8 mouse cellular contexts compared by ENCODE assay signal in the genomic region with DNA sequence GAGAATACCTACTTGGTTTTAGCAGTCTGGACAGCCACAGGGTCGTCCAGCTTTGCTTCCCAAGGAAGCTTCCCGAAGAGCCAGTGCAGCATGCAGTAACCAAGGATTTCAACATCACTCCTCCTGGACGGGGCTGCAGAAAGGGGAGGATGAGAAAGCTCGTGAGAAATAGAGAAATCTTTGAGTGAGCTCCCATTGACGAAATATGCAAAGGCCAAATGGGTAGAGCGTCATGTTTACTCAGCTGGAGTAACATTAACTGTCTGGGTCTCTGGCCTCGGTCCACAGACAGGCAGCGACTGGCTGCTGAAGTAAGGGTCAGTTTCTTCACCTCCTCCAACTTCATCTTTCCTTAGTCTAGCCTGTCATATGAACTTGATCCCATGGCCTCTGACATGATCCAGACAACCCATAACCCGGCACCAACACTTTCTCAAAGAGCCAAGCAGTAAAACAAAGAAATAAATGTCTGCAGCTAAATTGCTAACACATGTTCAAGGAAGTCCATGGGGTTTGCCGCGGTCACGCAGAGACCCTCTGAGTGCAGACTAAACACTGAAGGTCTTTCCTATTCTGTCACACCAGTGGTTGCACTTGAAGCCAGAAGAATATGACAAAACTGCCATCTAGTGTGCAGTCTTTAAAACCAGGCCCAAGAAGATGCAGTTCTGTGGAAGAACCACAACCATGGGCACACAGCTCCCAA.
DNase-seq lines count a peak whose midpoint lies in the region; ATAC-seq and TF ChIP-seq lines count a peak whose summit lies in the region.

No protein-coding gene starts in this region.

- H3K36me3 ChIP-seq in heart, embryonic 14.5 days (ENCODE audit: control insufficient read depth, insufficient read depth, low read length), result 0 out of 2 replicates have a peak, but pooled peaks cover 4% of the 10 kb centered on the region
- H3K36me3 ChIP-seq in kidney, embryonic 16.5 days (ENCODE audit: insufficient read depth, low read length), result no peaks in the 10 kb centered on the region
- no peaks in the 10 kb centered on the region; the same call in 1 of the 2 replicates for H3K36me3 ChIP-seq in limb, embryonic 15.5 days
- no peaks in the 10 kb centered on the region for H3K36me3 ChIP-seq in neural tube, embryonic 12.5 days

- H3K9me3 ChIP-seq in heart, embryonic 14.5 days (ENCODE audit: control insufficient read depth, low read length), result no peaks in the 10 kb centered on the region
- no peaks in the 10 kb centered on the region for H3K9me3 ChIP-seq in kidney, embryonic 16.5 days (ENCODE audit: low read length)
- H3K9me3 ChIP-seq in limb, embryonic 15.5 days, result no peaks in the 10 kb centered on the region
- no peaks in the 10 kb centered on the region for H3K9me3 ChIP-seq in neural tube, embryonic 12.5 days

- WGBS in heart, embryonic 14.5 days, result 53% methylated on average over 12 of the region's 12 CpGs
- WGBS in kidney, embryonic 16.5 days, result 22% methylated on average over 12 of the region's 12 CpGs
- WGBS in limb, embryonic 15.5 days, result 28% methylated on average over 12 of the region's 12 CpGs
- 68% methylated on average over 12 of the region's 12 CpGs for WGBS in neural tube, embryonic 12.5 days

- no peak overlapping the region for H3K9ac ChIP-seq in heart, embryonic 14.5 days (ENCODE audit: low read length)
- no peak overlapping the region for H3K9ac ChIP-seq in kidney, embryonic 16.5 days (replicated peaks; ENCODE audit: low read length)
- no peak overlapping the region for H3K9ac ChIP-seq in limb, embryonic 15.5 days
- no peak overlapping the region for H3K9ac ChIP-seq in neural tube, embryonic 12.5 days

- H3K27me3 ChIP-seq in heart, embryonic 14.5 days (ENCODE audit: control insufficient read depth, insufficient read depth, low read length), result no peaks in the 10 kb centered on the region
- H3K27me3 ChIP-seq in kidney, embryonic 16.5 days (ENCODE audit: insufficient read depth, low read length), result no peaks in the 10 kb centered on the region
- H3K27me3 ChIP-seq in limb, embryonic 15.5 days, result no peaks in the 10 kb centered on the region
- no peaks in the 10 kb centered on the region for H3K27me3 ChIP-seq in neural tube, embryonic 12.5 days (replicated peaks)

- no peak for TF ChIP-seq CTCF in embryonic fibroblast, embryonic 13.5 days (IDR thresholded peaks at IDR 0.05; ENCODE audit: borderline replicate concordance, insufficient read depth, low read length)

- ATAC-seq in heart, embryonic 14.5 days (ENCODE audit: insufficient number of reproducible peaks, insufficient read depth, low FRiP score, low read depth), result peak; percentile 39; the same call in 1 of the 2 replicates
- peak; percentile 97 for ATAC-seq in kidney, embryonic 16.5 days (ENCODE audit: low FRiP score, low TSS enrichment)
- ATAC-seq in limb, embryonic 15.5 days (ENCODE audit: insufficient number of reproducible peaks, low FRiP score, low TSS enrichment, low read depth), result peak; percentile 84
- peak; percentile 41; the same call in 1 of the 2 replicates for ATAC-seq in neural tube, embryonic 12.5 days (ENCODE audit: low FRiP score, low read depth)

- H3K27ac ChIP-seq in embryonic fibroblast, embryonic 13.5 days (ENCODE audit: insufficient read depth, low read length), result peak overlapping the region; percentile 28
- peak overlapping the region; percentile 22 to 37; a peak in 2 of 4 replicates for H3K27ac ChIP-seq in heart, embryonic 14.5 days (replicated peaks in 1 of 2; ENCODE audit: control insufficient read depth in 1 of 2, insufficient read depth in 1 of 2, low read depth in 2 of 2, low read length in 2 of 2)
- no peak overlapping the region for H3K27ac ChIP-seq in kidney, embryonic 16.5 days (ENCODE audit: low read length)
- H3K27ac ChIP-seq in limb, embryonic 15.5 days, result peak overlapping the region; percentile 47
- H3K27ac ChIP-seq in neural tube, embryonic 12.5 days, result no peak overlapping the region

- H3K4me3 ChIP-seq in embryonic fibroblast, embryonic 13.5 days (ENCODE audit: insufficient read depth, low read length), result no peak overlapping the region
- no peak overlapping the region for H3K4me3 ChIP-seq in heart, embryonic 14.5 days (ENCODE audit: control insufficient read depth in 1 of 2, insufficient read depth in 1 of 2, low read depth in 1 of 2, low read length in 2 of 2)
- no peak overlapping the region for H3K4me3 ChIP-seq in kidney, embryonic 16.5 days (ENCODE audit: low read length)
- no peak overlapping the region for H3K4me3 ChIP-seq in limb, embryonic 15.5 days
- no peak overlapping the region for H3K4me3 ChIP-seq in neural tube, embryonic 12.5 days

- no peak for TF ChIP-seq POLR2A in embryonic fibroblast, embryonic 13.5 days (IDR thresholded peaks at IDR 0.05; ENCODE audit: low read depth, low read length)

- peak; percentile 10 for DNase-seq in adrenal gland, adult 8-10 months
- DNase-seq in adrenal gland, postnatal 4 days (ENCODE audit: low spot score in 2 of 2), result no peak
- DNase-seq in testis, postnatal 14 days (ENCODE audit: low spot score), result no peak

- no peak overlapping the region for H3K4me2 ChIP-seq in heart, embryonic 14.5 days (ENCODE audit: low read length)
- H3K4me2 ChIP-seq in kidney, embryonic 16.5 days (replicated peaks; ENCODE audit: low read depth, low read length), result 0 out of 2 replicates have a peak overlapping the region, but pooled peaks have one; percentile 8
- peak overlapping the region; percentile 26 for H3K4me2 ChIP-seq in limb, embryonic 15.5 days
- no peak overlapping the region for H3K4me2 ChIP-seq in neural tube, embryonic 12.5 days (replicated peaks)

- no peaks in the 10 kb centered on the region; the same call in 1 of the 2 replicates for H3K4me1 ChIP-seq in embryonic fibroblast, embryonic 13.5 days (ENCODE audit: control insufficient read depth, insufficient read depth, low read length)
- H3K4me1 ChIP-seq in heart, embryonic 14.5 days (ENCODE audit: control insufficient read depth in 2 of 2, insufficient read depth in 2 of 2, low read length in 2 of 2), result no peaks in the 10 kb centered on the region
- H3K4me1 ChIP-seq in kidney, embryonic 16.5 days (ENCODE audit: insufficient read depth, low read length), result no peaks in the 10 kb centered on the region
- H3K4me1 ChIP-seq in limb, embryonic 15.5 days, result peaks cover 16% of the 10 kb centered on the region; the same call in 1 of the 2 replicates
- no peaks in the 10 kb centered on the region for H3K4me1 ChIP-seq in neural tube, embryonic 12.5 days

Comparison
In these comparisons a context has a peak if more than half of its experiments do, and no peak if none do; other contexts are left out.
1. H3K27ac ChIP-seq: peak in embryonic fibroblast, embryonic 13.5 days (single experiment), heart, embryonic 14.5 days (2 of 2) and limb, embryonic 15.5 days (single experiment); none in kidney, embryonic 16.5 days (single experiment) and neural tube, embryonic 12.5 days (single experiment).
2. ATAC-seq: peak in every context shown above with its lines; median percentile 97 in kidney, embryonic 16.5 days; 84 in limb, embryonic 15.5 days; 41 in neural tube, embryonic 12.5 days; 39 in heart, embryonic 14.5 days.
3. H3K4me2 ChIP-seq: peak in kidney, embryonic 16.5 days (single experiment) and limb, embryonic 15.5 days (single experiment); none in heart, embryonic 14.5 days (single experiment) and neural tube, embryonic 12.5 days (single experiment).